Mouse (Mus musculus) adrenal gland, postnatal 0 days (tissue): ENCODE measurements around the gene Susd1. TPM values are rescaled to one million over a fixed set of nuclear protein-coding genes. Genes with fewer than 3 reads are reported as not detected.

Experiments used
- polyA plus RNA-seq: library from polyadenylated mRNA; unstranded; fragments of >200 nt; fragmentation: Nextera tagmentation; extraction: Ambion mirVana; gene quantifications from 2 replicates; pipeline ENCODE4 v1.2.1, GENCODE M21; 2015

The Susd1 gene
- polyA plus RNA-seq, result 4.5 and 6.9 TPM in 2 replicates

DNA sequence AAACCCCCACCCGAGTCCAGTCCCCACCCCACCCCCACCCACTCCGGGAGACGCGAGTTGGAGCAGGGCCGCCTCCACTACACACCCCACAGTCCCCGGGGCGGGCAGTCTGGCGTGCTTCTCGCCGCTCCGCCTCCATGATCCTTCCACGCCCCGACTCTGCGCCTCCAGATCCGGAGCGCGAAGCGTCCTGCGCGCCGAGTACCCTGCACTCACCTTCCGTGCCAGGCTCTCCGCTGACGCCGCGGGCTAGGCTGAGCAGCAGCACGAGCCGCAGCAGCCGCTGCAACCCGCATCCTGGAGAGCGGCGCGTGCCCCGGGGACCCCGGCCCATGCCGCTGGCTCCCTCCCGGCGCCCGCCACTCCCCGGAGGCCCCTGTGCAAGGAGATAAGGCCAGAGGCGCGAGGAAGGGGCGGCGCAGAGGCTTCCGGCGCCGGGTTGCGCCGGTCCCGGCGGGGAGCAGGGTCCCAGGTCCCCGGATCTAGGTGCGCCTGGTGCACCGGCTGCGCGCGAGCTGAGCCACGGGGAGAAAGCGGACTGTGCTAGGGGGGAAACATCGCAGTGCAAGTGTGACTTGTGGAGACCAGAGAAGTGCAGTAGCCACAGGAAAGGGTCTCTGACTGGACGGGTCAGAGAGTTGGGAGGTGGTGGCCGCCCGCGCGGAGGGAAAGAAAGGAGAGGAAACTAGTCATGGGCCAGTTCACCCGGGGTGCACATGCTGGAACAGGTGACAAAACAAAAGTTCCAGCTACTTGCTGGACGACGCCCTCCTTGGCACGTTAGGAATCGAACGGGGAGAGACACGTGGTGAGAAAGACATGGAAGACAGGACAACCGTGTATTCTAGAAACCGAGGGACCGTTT, at the start of gene Susd1:
TSS of gene Susd1 (minus strand) at position 644 of the 865 bp plus-strand sequence.

Other genes starting within 250 kb of the Susd1 start
- 6.9 and 12.5 TPM in 2 replicates for gene Ugcg, start 249.4 kb downstream of the Susd1 start, polyA plus RNA-seq
- gene Ptbp3, start 110.7 kb upstream of the Susd1 start, polyA plus RNA-seq, result 28.8 and 41.8 TPM in 2 replicates
- gene Hsdl2, start 142.9 kb upstream of the Susd1 start, polyA plus RNA-seq, result 42.9 and 59.2 TPM in 2 replicates
- 11.6 and 21.2 TPM in 2 replicates for gene E130308A19Rik, start 187.6 kb upstream of the Susd1 start, polyA plus RNA-seq